Mouse (Mus musculus) heart, embryonic 14.5 days (tissue): ENCODE results near the gene Tmem144. TPM values are rescaled to one million over a fixed set of nuclear protein-coding genes. Genes with fewer than 3 reads are reported as not detected.

Source experiments
- ATAC-seq: fragments of 200-750 bp; cut with Nextera tagmentation; 2 replicates; pipeline ENCODE4 v1.8.0; 2017; ENCODE audit warnings: low read depth, moderate TSS enrichment; ENCODE audit not compliant: insufficient number of reproducible peaks, insufficient read depth, low FRiP score
- H3K27ac ChIP-seq, 2 experiments: fragments of 200-500 bp in 1 of 2; fragments of 300-500 bp in 1 of 2; sonication (generic) in 1 of 2; replicated peaks in 1 of 2; 2 replicates each; pipeline ENCODE4 v1.5.1; 2012 to 2014; ENCODE audit warnings: low read depth in 2 of 2, low read length in 2 of 2, control low read depth in 1 of 2, mild to moderate bottlenecking in 1 of 2, mixed read lengths in 1 of 2; ENCODE audit not compliant: control insufficient read depth in 1 of 2, insufficient read depth in 1 of 2
- H3K27me3 ChIP-seq: fragments of 300-500 bp; sonication (generic); 2 replicates; pipeline ENCODE4 v1.6.1; 2014; ENCODE audit warnings: mild to moderate bottlenecking, low read length, control low read depth; ENCODE audit not compliant: control insufficient read depth, insufficient read depth
- H3K36me3 ChIP-seq: fragments of 300-500 bp; sonication (generic); 2 replicates; pipeline ENCODE4 v1.6.1; 2014; ENCODE audit warnings: mild to moderate bottlenecking, control low read depth, low read length, mixed read lengths; ENCODE audit not compliant: control insufficient read depth, insufficient read depth
- H3K4me1 ChIP-seq, 2 experiments: fragments of 200-500 bp in 1 of 2; fragments of 300-500 bp in 1 of 2; sonication (generic) in 1 of 2; 2 replicates each; pipeline ENCODE4 v1.6.1; 2012 to 2014; ENCODE audit warnings: low read length in 2 of 2, control low read depth in 1 of 2, mixed read lengths in 1 of 2; ENCODE audit not compliant: control insufficient read depth in 2 of 2, insufficient read depth in 2 of 2
- H3K4me2 ChIP-seq: fragments of 300-500 bp; sonication (generic); 2 replicates; pipeline ENCODE4 v1.6.1; 2014; ENCODE audit warnings: mild to moderate bottlenecking, low read length
- H3K4me3 ChIP-seq, 2 experiments: fragments of 200-500 bp in 1 of 2; fragments of 300-500 bp in 1 of 2; sonication (generic) in 1 of 2; 2 replicates each; pipeline ENCODE4 v1.5.1; 2012 to 2014; ENCODE audit warnings: low read length in 2 of 2, mild to moderate bottlenecking in 2 of 2, control low read depth in 1 of 2, low read depth in 1 of 2, moderate library complexity in 1 of 2; ENCODE audit not compliant: control insufficient read depth in 1 of 2, insufficient read depth in 1 of 2
- H3K9ac ChIP-seq: fragments of 300-500 bp; sonication (generic); 2 replicates; pipeline ENCODE4 v1.6.1; 2014; ENCODE audit warnings: mild to moderate bottlenecking, low read length
- H3K9me3 ChIP-seq: fragments of 300-500 bp; sonication (generic); 2 replicates; pipeline ENCODE4 v1.6.1; 2016; ENCODE audit warnings: low read length, control low read depth; ENCODE audit not compliant: control insufficient read depth
- WGBS: fragments of 180-500 bp; shearing (Covaris S2); extraction: QIAGEN DNeasy Blood & Tissue Kit; methylation state at CpG from one replicate; pipeline ENCODE4 v1.1.7; 2014; 5-methylcytosine and 5-hydroxymethylcytosine counted together
- polyA plus RNA-seq: library from polyadenylated mRNA; unstranded; fragments of >200 nt; fragmentation: Nextera tagmentation; extraction: Ambion mirVana; gene quantifications from 2 replicates; pipeline ENCODE4 v1.2.1, GENCODE M21; 2014

Tmem144 gene
- polyA plus RNA-seq, 1 experiment from 2014 or later: 16.2 TPM

GRCm38 (mm10) chr3:79842616-79843016 lies 10.0 kb downstream of the Tmem144 start:
- H3K27me3 ChIP-seq: no peaks in the 10 kb centered on the region
- peaks cover 0 to 9% of the 10 kb centered on the region in 2 experiments; a peak in 1 of 4 replicates for H3K4me1 ChIP-seq
- peaks cover 12% of the 10 kb centered on the region for H3K36me3 ChIP-seq
- H3K4me2 ChIP-seq: peak overlapping the region; percentile 71
- H3K9ac ChIP-seq: peak overlapping the region; percentile 76
- H3K4me3 ChIP-seq: peak overlapping the region; percentile 59 to 71
- H3K27ac ChIP-seq: peak overlapping the region; percentile 85
- WGBS: under 1% methylated on average over 19 of the region's 19 CpGs
- H3K9me3 ChIP-seq: no peaks in the 10 kb centered on the region
- ATAC-seq: peak; percentile 80

- Histone ChIP-seq H3K9ac (peak overlapping the region; percentile 76), H3K9me3 (no peaks in the 10 kb centered on the region), H3K4me2 (peak overlapping the region; percentile 71), H3K36me3 (peaks cover 12% of the 10 kb centered on the region), H3K4me1 (peaks cover 0 to 9% of the 10 kb centered on the region in 2 experiments; a peak in 1 of 4 replicates), H3K4me3 (peak overlapping the region; percentile 59 to 71), H3K27me3 (no peaks in the 10 kb centered on the region), H3K27ac (peak overlapping the region; percentile 85)
- 8% methylated on average over 12 of the region's 12 CpGs for WGBS
- ATAC-seq: 0 out of 2 replicates have a peak, but pooled peaks have one; percentile 49
Measured at GRCm38 (mm10) chr3:79842165-79842564, 10.4 kb downstream of the Tmem144 start.

GRCm38 (mm10) chr3:79841475-79841874 lies 11.1 kb downstream of the Tmem144 start:
- H3K9ac ChIP-seq: peak overlapping the region; percentile 76; the same call in 1 of the 2 replicates
- H3K9me3 ChIP-seq: no peaks in the 10 kb centered on the region

GRCm38 (mm10) chr3:79838751-79839150 lies 13.8 kb downstream of the Tmem144 start:
- Histone ChIP-seq H3K4me1 (peaks cover 0 to 9% of the 10 kb centered on the region in 2 experiments; a peak in 1 of 4 replicates), H3K9me3 (no peaks in the 10 kb centered on the region), H3K27me3 (no peaks in the 10 kb centered on the region), H3K27ac (no peak overlapping the region), H3K4me2 (no peak overlapping the region), H3K4me3 (no peak overlapping the region), H3K9ac (no peak overlapping the region), H3K36me3 (peaks cover 32% of the 10 kb centered on the region)
- 64% methylated on average over 6 of the region's 6 CpGs for WGBS
- ATAC-seq: no peak

More at GRCm38 (mm10) chr3:79841475-79841874, 11.1 kb downstream of the Tmem144 start:
- no peak overlapping the region for H3K27ac ChIP-seq
- H3K4me1 ChIP-seq: peaks cover 0 to 9% of the 10 kb centered on the region in 2 experiments; a peak in 1 of 4 replicates
- no peaks in the 10 kb centered on the region for H3K27me3 ChIP-seq
- no peak for ATAC-seq
- peak overlapping the region; percentile 71 for H3K4me2 ChIP-seq
- H3K4me3 ChIP-seq: peak overlapping the region; percentile 9 to 59; a peak in 3 of 4 replicates
- H3K36me3 ChIP-seq: peaks cover 13% of the 10 kb centered on the region
- WGBS: 58% methylated on average over 6 of the region's 6 CpGs

- peaks cover 36% of the 10 kb centered on the region for H3K36me3 ChIP-seq
- ATAC-seq: no peak
- H3K27ac ChIP-seq: no peak overlapping the region
- H3K4me2 ChIP-seq: no peak overlapping the region
- no peak overlapping the region for H3K9ac ChIP-seq
- H3K4me1 ChIP-seq: peaks cover 5 to 6% of the 10 kb centered on the region in 2 experiments
- H3K4me3 ChIP-seq: no peak overlapping the region
- H3K9me3 ChIP-seq: no peaks in the 10 kb centered on the region
- no peaks in the 10 kb centered on the region for H3K27me3 ChIP-seq
Measured at GRCm38 (mm10) chr3:79829289-79829688, 23.3 kb downstream of the Tmem144 start.

- H3K27ac ChIP-seq: peak overlapping the region; percentile 71 to 74
- ATAC-seq: peak; percentile 47; the same call in 1 of the 2 replicates
- H3K4me2 ChIP-seq: peak overlapping the region; percentile 26
- peaks cover 5 to 6% of the 10 kb centered on the region in 2 experiments for H3K4me1 ChIP-seq
- H3K9me3 ChIP-seq: no peaks in the 10 kb centered on the region
- 46% methylated on average over 14 of the region's 14 CpGs for WGBS
- H3K4me3 ChIP-seq: no peak overlapping the region
- peak overlapping the region; percentile 42 for H3K9ac ChIP-seq
- no peaks in the 10 kb centered on the region for H3K27me3 ChIP-seq
- 0 out of 2 replicates have a peak, but pooled peaks cover 6% of the 10 kb centered on the region for H3K36me3 ChIP-seq
Measured at GRCm38 (mm10) chr3:79825067-79825780, 27.3 kb downstream of the Tmem144 start.

GRCm38 (mm10) chr3:79823176-79823575 lies 29.4 kb downstream of the Tmem144 start:
- Histone ChIP-seq H3K9me3 (no peaks in the 10 kb centered on the region), H3K27me3 (no peaks in the 10 kb centered on the region), H3K36me3 (0 out of 2 replicates have a peak, but pooled peaks cover 6% of the 10 kb centered on the region), H3K9ac (no peak overlapping the region), H3K4me1 (peaks cover 5 to 6% of the 10 kb centered on the region in 2 experiments), H3K4me2 (no peak overlapping the region), H3K27ac (no peak overlapping the region), H3K4me3 (no peak overlapping the region)
- 92% methylated on average over 7 of the region's 7 CpGs for WGBS
- ATAC-seq: no peak
